Comparison of ENCODE assay signal across 12 mouse cellular contexts in the genomic region with DNA sequence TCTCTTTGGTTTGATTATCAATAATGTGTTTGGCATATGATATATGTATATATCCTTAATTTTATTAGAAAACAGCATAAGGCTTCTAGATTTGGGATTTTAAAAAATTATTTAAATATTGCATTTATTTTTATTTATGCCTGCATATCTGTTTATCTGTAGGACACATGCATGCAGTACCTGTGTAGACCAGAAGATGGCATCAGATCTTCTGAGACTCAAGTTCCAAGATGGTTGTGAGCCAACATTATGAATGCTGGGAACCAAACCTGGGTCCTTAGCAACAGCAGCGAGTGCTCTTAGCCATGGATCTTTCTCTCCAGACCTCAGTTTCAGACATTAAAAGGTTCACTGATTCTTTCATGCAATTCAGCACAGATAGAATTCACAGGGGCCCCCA.
DNase-seq lines count a peak whose midpoint lies in the region; ATAC-seq and TF ChIP-seq lines count a peak whose summit lies in the region.
"Had no signal": no experiment of that assay in that cellular context is flagged by ENCODE, and none has a peak within 500 bp of the region (broad histone marks: within the 10 kb centered on the region; RNA-seq: fewer than 3 reads in every experiment).

No protein-coding gene starts in this region.

- H3K36me3 ChIP-seq in heart, postnatal 0 days (replicated peaks; ENCODE audit: control insufficient read depth, insufficient read depth, low read length): no peaks in the 10 kb centered on the region
- H3K36me3 ChIP-seq in heart, embryonic 12.5 days: no peaks in the 10 kb centered on the region
- H3K36me3 ChIP-seq in E14TG2a.4 (ENCODE audit: insufficient read depth, low read length): no peaks in the 10 kb centered on the region
- H3K36me3 ChIP-seq: embryonic facial prominence, embryonic 15.5 days; limb, embryonic 12.5 days had no signal

- no peaks in the 10 kb centered on the region for H3K27me3 ChIP-seq in heart, postnatal 0 days (ENCODE audit: control insufficient read depth, insufficient read depth, low read length)
- no peaks in the 10 kb centered on the region for H3K27me3 ChIP-seq in heart, embryonic 12.5 days (replicated peaks)
- no peaks in the 10 kb centered on the region for H3K27me3 ChIP-seq in E14TG2a.4 (ENCODE audit: insufficient read depth, low read length)
- H3K27me3 ChIP-seq: embryonic facial prominence, embryonic 15.5 days; limb, embryonic 12.5 days had no signal

- no peaks in the 10 kb centered on the region for H3K4me1 ChIP-seq in heart, postnatal 0 days (ENCODE audit: control insufficient read depth, insufficient read depth)
- no peaks in the 10 kb centered on the region for H3K4me1 ChIP-seq in heart, embryonic 12.5 days (replicated peaks)
- no peaks in the 10 kb centered on the region for H3K4me1 ChIP-seq in E14TG2a.4 (replicated peaks; ENCODE audit: low read depth, low read length)

- H3K9ac ChIP-seq in heart, postnatal 0 days (replicated peaks; ENCODE audit: low read depth, low read length): no peak overlapping the region
- no peak overlapping the region for H3K9ac ChIP-seq in heart, embryonic 12.5 days
- H3K9ac ChIP-seq: embryonic facial prominence, embryonic 15.5 days; limb, embryonic 12.5 days had no signal

- WGBS in heart, postnatal 0 days: 100% methylated on average over 1 of the region's 1 CpGs
- WGBS in heart, embryonic 12.5 days: 95% methylated on average over 1 of the region's 1 CpGs

- peak; percentile 19; the same call in 1 of the 2 replicates for TF ChIP-seq CTCF in heart, postnatal 0 days (IDR thresholded peaks at IDR 0.05; ENCODE audit: low read depth)
- peak; percentile 32; the same call in 1 of the 2 replicates for TF ChIP-seq CTCF in E14TG2a.4 (conservative IDR thresholded peaks at IDR 0.05; ENCODE audit: low read length)

- no peak overlapping the region for H3K4me2 ChIP-seq in heart, postnatal 0 days (ENCODE audit: low read depth, low read length)
- H3K4me2 ChIP-seq in heart, embryonic 12.5 days: no peak overlapping the region
- H3K4me2 ChIP-seq: embryonic facial prominence, embryonic 15.5 days; limb, embryonic 12.5 days had no signal

- H3K4me3 ChIP-seq in heart, postnatal 0 days (ENCODE audit: low read depth, low read length): no peak overlapping the region
- H3K4me3 ChIP-seq in heart, embryonic 12.5 days: no peak overlapping the region
- no peak overlapping the region for H3K4me3 ChIP-seq in E14TG2a.4 (replicated peaks; ENCODE audit: low read length)
- H3K4me3 ChIP-seq: embryonic facial prominence, embryonic 15.5 days; limb, embryonic 12.5 days had no signal

- no peak for DNase-seq in heart, postnatal 0 days (ENCODE audit: low spot score)
- DNase-seq in lung, postnatal 14 days: peak; percentile 9
- no peak for DNase-seq in lung, postnatal 4 days
- DNase-seq in induced T-regulatory cell, adult 2 months (ENCODE audit: low read depth): peak; percentile 48
- DNase-seq in heart, adult 8-10 months (ENCODE audit: low spot score): no peak
- DNase-seq: heart, adult 18-20 months; kidney, adult 18-20 months; layer of hippocampus, adult 9-11 months had no signal

- ATAC-seq in heart, postnatal 0 days (ENCODE audit: insufficient read depth, low read depth): no peak
- no peak for ATAC-seq in heart, embryonic 12.5 days (ENCODE audit: insufficient number of reproducible peaks, low FRiP score)

- no peak for TF ChIP-seq EP300 in heart, postnatal 0 days (IDR thresholded peaks at IDR 0.05; ENCODE audit: low read depth)

- H3K27ac ChIP-seq in heart, postnatal 0 days (ENCODE audit: low read depth): no peak overlapping the region
- H3K27ac ChIP-seq in heart, embryonic 12.5 days (ENCODE audit: poor library complexity, severe bottlenecking): no peak overlapping the region
- H3K27ac ChIP-seq: embryonic facial prominence, embryonic 15.5 days; limb, embryonic 12.5 days had no signal

- peaks cover 6% of the 10 kb centered on the region for H3K9me3 ChIP-seq in heart, postnatal 0 days (replicated peaks; ENCODE audit: control insufficient read depth, low read length)
- H3K9me3 ChIP-seq in heart, embryonic 12.5 days (replicated peaks): peaks cover 15% of the 10 kb centered on the region
- H3K9me3 ChIP-seq in E14TG2a.4 (ENCODE audit: low read length): peaks cover 10% of the 10 kb centered on the region
- H3K9me3 ChIP-seq: embryonic facial prominence, embryonic 15.5 days had no signal

Comparison
In these comparisons a context has a peak if more than half of its experiments do, and no peak if none do; other contexts are left out.
1. DNase-seq: peak in lung, postnatal 14 days (single experiment) and induced T-regulatory cell, adult 2 months (single experiment); none in heart, postnatal 0 days (single experiment), lung, postnatal 4 days (0 of 2) and heart, adult 8-10 months (single experiment).